Mouse (Mus musculus) ES-E14 (cell line): ENCODE data around the gene Upk3a.

ENCODE experiments used
- CHD2 ChIP-seq: IDR thresholded peaks from 2 replicates; pipeline ENCODE4 v1.6.1; 2014; ENCODE audit warnings: mild to moderate bottlenecking, low read depth, low read length, inconsistent platforms
- HCFC1 ChIP-seq: IDR thresholded peaks from 2 replicates; pipeline ENCODE4 v1.6.1; 2012; ENCODE audit warnings: low read length, inconsistent platforms, borderline replicate concordance; ENCODE audit not compliant: insufficient read depth
- MAFK ChIP-seq: IDR thresholded peaks from 2 replicates; pipeline ENCODE4 v1.6.1; 2014; ENCODE audit warnings: mild to moderate bottlenecking, low read depth, low read length, inconsistent platforms; ENCODE audit not compliant: insufficient read depth
- ZC3H11A ChIP-seq: IDR thresholded peaks from 2 replicates; pipeline ENCODE4 v1.6.1; 2012; ENCODE audit warnings: low read depth, mild to moderate bottlenecking, inconsistent platforms, low read length, borderline replicate concordance
- ZNF384 ChIP-seq: IDR thresholded peaks from 2 replicates; pipeline ENCODE4 v1.6.1; 2012; ENCODE audit warnings: low read depth, low read length, inconsistent platforms

DNA sequence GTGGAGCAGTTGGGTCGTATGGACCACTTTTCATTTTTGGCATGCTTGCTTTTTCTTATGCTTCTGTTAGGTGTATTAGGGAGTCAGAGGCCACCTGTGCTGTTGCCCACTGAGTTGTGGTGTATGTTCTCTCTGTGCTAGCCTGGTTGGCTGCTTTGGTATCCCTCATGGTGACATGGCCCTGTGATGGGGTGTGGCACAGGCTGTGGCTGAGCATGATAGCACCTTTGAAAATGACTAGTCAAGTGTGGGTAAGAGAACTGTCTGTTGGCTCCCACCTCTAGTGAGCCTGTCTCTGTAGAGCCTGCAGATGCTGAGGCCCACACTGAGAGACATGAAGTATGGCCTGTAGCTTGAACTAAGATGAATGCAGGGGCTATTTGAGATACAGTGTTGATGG lies 32.8 kb downstream of the Upk3a start:
- TF ChIP-seq HCFC1 (no peak), MAFK (no peak), CHD2 (no peak), ZNF384 (no peak), ZC3H11A (no peak)
